Mouse (Mus musculus) brain, embryonic 14.5 days (tissue): ENCODE measurements at regions not wholly inside any gene's neighbourhood (a gene's known extent, or its start where the extent isn't known, plus 50 kb on each side); places are given as distances from the start of the nearest gene placed in this dataset.

Source experiments
- CTCF ChIP-seq: fragments of 200-500 bp; IDR thresholded peaks from 2 replicates; pipeline ENCODE4 v1.5.1; 2012; ENCODE audit warnings: inconsistent platforms, mild to moderate bottlenecking, moderate library complexity, borderline replicate concordance; ENCODE audit not compliant: insufficient read depth, insufficient read length; ENCODE audit errors: extremely low read depth
- POLR2A ChIP-seq: fragments of 200-500 bp; IDR thresholded peaks from 2 replicates; pipeline ENCODE4 v1.6.1; 2012; ENCODE audit warnings: mild to moderate bottlenecking, inconsistent platforms, borderline replicate concordance; ENCODE audit not compliant: poor library complexity, insufficient read depth, insufficient read length, severe bottlenecking; ENCODE audit errors: extremely low read depth

- no peak for TF ChIP-seq CTCF
- no peak for TF ChIP-seq POLR2A
Measured at GRCm38 (mm10) chr3:132353204-132353603, 268.1 kb downstream of the Dkk2 start.
